Mouse (Mus musculus) urinary bladder, adult 18-20 months (tissue): Measurements from ENCODE around the gene Sema7a.

ENCODE experiments used
- DNase-seq, 2 experiments: peaks; one replicate each; pipeline ENCODE4 v3.0.0; 2022; ENCODE audit warnings: low spot score in 2 of 2, mixed read lengths in 2 of 2

Sema7a gene

DNA sequence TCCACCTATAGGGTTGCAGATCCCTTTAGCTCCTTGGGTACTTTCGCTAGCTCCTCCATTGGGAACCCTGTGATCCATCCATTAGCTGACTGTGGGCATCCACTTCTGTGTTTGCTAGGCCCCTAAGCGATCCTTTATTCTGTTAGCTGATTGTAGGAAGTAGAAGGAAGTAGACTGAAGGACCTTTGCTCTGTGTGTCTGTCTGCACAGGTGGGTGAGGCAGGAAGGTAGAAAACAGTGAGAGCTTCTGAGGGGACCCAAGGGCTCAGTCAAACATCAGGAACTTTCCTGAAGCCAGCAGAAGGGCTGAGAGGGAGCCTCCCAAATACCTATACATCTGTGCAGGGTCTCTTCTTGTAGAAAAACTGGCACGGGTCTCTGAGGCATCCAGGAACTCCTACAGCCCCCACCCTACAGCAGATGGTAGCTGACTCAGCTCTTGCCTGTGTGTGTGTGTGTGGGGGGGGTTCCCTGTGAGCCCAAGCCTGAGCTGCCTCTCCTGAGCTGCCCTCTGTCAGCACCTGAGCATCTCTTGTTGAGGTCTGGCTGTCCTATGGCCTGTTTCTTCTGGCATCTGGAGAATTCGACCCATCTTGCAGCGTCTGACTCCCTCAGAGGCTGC is 35.4 kb downstream of the Sema7a start:
- DNase-seq = no peak

DNA sequence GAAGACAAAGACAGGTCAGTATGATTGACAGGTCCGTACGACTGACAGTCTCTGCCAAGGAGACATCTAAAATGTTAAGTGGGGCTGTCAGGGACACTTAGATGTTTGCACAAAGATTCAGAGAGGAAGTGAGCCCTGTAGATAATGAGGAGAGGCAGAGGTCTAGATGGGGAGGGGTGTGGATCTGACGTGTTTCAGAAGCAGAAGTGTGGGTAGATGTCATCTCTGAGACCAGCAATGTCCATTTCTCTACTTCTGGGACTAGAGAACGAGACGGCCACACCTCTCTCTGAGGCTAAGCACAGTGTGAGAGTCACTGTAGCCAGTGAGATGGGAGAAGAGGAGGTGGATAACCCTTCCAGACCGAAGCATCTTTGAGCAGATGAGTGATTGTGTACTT is 38.1 kb downstream of the Sema7a start:
- no peak for DNase-seq

GRCm38 (mm10) chr9:57978858-57979257 is 38.9 kb downstream of the Sema7a start:
- no peak for DNase-seq

- no peak for DNase-seq
These were observed 40.7 kb downstream of the Sema7a start for GRCm38 (mm10) chr9:57980570-57980969.

DNA sequence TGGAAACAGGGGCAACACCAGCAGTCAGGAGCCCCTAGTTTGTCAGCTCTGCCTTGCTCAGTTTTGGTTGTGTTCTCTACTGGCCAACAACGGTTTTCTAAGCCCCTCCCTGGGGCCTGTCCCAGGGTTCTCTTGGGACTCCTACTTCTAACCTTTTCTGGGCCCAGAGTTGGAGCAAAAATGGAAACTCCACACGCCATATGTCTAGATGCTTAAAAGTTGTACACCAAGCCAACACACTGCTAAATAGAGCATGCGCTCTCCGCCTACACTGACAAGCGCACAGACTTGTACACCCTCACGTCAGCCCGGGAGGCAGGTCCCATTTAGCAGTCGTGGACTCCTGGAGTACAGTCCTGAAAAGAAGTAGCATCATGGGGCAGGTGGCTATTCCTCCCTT is 45.4 kb downstream of the Sema7a start:
- no peak for DNase-seq

GRCm38 (mm10) chr9:57986293-57986692 is 46.4 kb downstream of the Sema7a start:
- DNase-seq = no peak

DNA sequence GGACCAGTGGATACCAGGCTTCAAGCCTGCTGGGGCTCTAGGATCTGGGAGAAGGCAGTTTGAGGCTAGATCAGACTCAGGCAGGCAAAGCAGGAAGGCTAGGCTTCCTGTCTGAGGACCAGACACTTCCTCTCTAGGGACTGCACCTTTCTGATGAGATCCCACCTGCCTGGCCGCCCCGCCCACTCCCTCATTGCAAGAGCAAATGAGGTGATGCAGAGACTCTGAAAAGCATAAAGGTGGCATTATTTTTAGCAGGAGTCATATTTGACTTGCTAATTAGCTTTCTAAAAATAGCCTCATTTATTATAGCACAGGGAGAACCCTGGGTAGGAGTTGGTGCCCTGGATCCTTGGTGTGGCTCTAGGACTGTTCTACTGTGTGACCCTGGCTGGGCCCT is 48.2 kb downstream of the Sema7a start:
- no peak for DNase-seq

DNA sequence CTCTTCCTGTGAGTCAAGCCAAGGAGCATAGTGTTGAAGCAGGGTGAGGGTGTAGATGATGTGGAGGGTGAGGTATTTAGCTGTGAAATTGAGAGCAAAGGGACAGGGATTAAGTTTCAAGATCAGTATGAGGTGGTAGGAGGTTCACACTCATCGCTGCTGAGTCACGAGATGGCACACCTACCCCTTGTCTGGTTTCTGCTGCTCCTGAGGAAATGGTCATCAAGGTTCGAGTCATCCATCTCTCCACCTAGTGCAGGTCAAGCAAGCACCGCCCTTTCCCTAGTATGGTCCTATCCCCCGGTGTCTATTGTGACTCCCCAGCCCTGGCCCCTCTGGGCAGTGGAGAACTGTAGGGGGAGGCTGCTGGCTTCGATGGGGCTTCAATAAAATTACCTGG is 49.4 kb downstream of the Sema7a start:
- DNase-seq = no peak

- no peak for DNase-seq
These were observed 50.7 kb downstream of the Sema7a start for GRCm38 (mm10) chr9:57990438-57991110.

DNA sequence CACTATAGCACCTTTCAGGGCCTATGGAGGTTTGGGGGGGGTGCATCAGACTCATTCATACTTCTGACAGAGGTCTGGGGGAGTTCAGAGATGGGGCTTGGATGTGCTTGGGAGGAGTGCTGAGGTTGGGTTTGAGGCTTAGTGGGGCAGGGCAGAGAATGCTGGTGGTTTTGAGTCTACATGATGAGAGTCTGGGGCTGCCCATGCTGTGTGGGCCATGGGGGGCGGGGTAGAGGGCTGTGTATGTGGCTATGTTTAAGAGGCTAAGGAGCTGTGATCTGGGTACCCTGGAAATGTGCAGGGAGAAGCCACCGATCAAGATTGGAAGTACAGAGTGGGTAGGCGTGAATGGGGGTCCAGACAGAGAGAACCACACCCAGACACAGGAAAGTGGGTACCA is 52.1 kb downstream of the Sema7a start:
- DNase-seq = no peak

DNA sequence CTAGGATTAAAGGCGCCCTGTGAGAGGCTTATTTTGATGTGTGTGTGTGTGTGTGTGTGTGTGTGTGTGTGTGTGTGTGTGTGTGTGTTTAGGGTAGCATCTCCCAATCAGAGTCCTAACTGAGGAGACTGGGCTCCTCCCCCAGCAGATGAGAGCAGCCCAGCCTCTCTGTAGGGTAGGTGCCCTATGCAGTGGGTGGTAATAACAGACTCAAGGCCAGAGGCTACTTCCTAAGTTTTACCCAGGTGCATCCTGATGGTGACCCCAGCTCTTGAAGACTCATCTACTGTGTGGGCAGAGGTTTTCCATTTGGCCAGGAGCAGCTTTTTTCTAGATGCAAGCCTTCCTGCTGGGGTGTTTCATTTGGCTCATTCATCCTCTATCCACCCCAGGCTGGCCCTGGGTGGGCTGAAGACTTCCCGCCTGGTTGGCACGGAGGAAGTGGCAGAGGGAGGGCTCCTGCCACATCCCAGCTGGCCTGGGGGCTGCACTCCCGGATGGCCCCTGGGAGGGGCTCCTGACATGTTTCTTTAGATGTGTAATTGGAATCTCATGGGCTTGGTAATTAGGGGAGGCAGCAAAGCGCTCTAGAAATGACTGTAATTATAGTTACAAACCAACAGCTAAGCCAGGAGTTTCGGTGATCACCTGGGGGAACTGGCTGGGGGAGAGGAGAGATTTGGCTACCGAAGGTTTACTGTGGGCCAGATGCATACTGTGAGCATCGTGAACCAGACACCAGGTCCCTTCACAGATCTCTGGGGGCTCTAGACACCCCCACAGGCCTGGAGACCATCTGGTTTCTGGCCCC is 53.1 kb downstream of the Sema7a start:
- DNase-seq = no peak

GRCm38 (mm10) chr9:57995282-57995681 is 55.4 kb downstream of the Sema7a start:
- no peak for DNase-seq

DNA sequence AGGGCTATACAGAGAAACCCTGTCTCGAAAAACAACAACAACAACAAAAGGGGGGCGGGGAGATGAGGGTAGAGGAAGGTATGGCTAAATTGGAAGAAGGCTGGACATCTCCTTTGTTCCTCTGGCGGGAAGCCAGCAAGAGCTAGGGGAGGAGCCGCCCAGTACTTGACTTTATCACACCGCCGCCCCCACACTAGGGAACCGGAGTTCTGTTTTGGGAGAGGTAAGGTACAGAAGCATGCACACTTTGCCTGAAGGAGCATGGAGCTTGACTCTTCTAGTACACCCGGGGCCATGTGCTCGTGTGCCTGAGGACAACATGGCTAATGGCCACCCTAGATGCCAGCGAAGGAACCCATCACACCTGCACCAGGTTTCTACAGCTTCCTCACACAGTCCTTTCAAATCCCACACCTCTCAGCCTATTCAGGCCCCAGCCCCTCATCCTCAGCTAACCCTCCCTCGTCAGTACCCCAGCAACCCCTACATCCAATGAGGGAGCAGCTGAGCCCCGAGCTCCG is 57.7 kb downstream of the Sema7a start:
- no peak for DNase-seq

- peak in 1 of 2 experiments; percentile 27 for DNase-seq
These were observed 58.2 kb downstream of the Sema7a start for GRCm38 (mm10) chr9:57998032-57998659.

GRCm38 (mm10) chr9:57998685-57999084 is 58.8 kb downstream of the Sema7a start:
- DNase-seq = no peak

DNA sequence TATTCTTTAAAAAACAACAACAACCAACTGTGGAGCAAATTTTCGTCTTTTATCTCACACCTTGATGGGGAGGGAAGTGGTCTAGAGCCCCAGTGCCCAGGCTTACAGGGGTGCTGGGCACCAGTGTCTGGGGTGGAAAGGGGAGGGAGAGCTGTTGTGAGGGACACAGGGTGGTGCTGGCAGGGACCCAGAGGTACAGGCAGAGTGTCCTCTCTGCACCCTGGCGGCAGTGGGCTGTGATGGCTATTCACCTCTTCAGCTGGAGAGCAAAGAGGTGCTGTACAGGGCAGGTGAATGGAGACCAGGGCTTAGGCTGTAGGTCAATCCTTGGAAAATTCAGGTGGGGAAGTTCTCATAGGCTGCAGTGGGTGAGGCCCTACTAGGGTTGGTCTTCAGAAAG is 59.8 kb downstream of the Sema7a start:
- DNase-seq = no peak

DNA sequence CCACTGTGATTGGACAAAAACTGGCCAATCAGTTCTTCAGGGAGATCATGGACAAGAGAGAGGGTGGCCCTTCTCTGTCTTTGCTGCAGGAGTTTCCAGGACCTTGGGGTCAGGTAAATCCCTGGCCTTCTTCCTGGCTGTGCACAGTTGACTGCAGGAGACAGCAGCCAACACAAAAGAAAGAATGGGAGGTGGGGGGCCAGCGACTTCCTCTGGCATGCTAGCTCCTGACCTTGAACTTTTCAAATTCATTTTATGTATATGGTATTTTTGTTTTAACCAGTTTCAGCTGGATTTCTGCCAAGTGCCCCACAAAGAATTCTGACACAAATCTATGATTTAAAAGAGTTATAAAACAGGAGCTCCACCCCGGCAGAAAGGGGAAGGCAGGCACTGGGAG is 63.4 kb downstream of the Sema7a start:
- no peak for DNase-seq

- no peak for DNase-seq
These were observed 66.0 kb downstream of the Sema7a start, which contains the start of gene Cyp11a1 for GRCm38 (mm10) chr9:58005753-58006461. Cyp11a1 (plus strand) TSS chr9:58006411.

DNA sequence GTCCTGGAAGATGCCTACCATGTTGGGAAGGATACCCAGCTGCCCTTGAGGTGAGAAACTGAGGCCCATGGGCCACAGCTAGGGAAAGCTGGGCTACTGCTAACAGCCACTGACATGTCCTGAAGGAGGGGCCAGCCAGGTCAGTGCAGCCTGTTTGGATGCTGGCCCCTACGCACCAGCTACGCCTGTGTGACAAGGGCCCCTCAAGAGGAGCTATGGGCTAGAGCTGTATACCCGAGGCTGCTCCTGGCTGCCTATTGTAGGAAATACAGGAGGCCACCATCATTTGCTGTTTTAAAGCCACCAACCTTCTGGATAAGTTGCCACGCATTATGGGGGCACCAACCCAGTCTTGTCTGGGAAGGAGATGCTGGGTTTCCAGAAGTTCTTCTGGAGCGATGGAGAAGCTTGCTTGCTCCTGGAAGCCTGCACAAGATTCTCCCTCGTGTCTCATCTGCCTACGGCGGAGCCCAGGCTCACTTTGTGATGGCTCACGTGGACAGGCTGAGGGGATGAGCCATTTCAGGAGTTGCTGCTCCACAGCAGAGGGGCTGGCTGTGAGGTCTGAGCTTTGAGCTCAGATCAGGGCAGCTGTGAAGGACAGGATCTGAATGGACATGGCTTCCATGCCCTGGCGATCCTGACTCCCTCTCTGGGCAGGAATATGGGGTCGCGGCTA is 68.6 kb downstream of the Sema7a start:
- no peak for DNase-seq

- DNase-seq = no peak
These were observed 69.1 kb downstream of the Sema7a start for GRCm38 (mm10) chr9:58009015-58009362.

- DNase-seq = no peak
These were observed 69.7 kb downstream of the Sema7a start for GRCm38 (mm10) chr9:58009588-58009987.
